ENCODE assay signal across 15 mouse cellular contexts in the genomic region with DNA sequence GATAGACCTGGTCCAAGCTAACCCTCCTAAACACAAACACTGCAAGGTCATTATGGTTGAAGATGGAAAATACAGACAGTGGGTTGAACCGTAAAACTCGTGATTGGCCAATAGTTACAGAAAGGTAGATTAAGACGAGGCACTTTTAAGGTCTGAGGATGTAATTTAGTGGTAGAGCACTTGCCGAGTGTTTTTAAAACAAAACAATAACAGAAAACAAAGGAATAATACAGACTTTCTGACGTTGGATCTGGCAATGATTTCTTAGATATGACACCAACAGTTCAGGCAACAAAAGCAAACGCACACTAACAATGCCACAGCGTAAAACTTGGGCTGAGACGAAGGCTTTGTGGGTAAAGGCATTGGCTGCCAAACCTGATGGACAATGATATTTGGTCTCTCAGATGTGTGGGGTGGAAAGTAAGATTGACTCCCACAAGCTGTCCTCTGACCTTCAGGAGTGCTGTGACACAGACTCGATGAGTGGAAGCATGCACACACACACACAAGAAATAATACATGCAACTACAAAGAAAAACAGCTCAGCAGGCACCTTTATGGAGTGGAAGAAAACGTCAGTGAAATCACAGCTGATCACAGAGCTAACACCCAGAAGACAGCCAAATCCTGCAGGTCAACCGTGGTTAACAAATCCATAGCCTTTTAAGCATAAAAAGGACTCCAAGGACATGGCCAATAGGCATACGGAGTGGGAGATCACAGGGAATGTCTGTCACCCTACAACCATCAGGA. TPM values are rescaled to one million over a fixed set of nuclear protein-coding genes. Genes with fewer than 3 reads are reported as not detected.
DNase-seq lines count a peak whose midpoint lies in the region; ATAC-seq and TF ChIP-seq lines count a peak whose summit lies in the region.
"Had no signal": no experiment of that assay in that cellular context is flagged by ENCODE, and none has a peak within 500 bp of the region (broad histone marks: within the 10 kb centered on the region; RNA-seq: fewer than 3 reads in every experiment).

No protein-coding gene starts in this region.

- 0 out of 2 replicates have a peak, but pooled peaks cover under 1% of the 10 kb centered on the region for H3K79me2 ChIP-seq in liver, adult 2 months (ENCODE audit: control insufficient read depth, insufficient read depth, low read length)
- H3K79me2 ChIP-seq in myocyte (ENCODE audit: control insufficient read depth, insufficient read depth): peaks cover 77% of the 10 kb centered on the region

- WGBS in liver, adult 2 months: 22% methylated on average over 12 of the region's 12 CpGs
- 77% methylated on average over 12 of the region's 12 CpGs for WGBS in forebrain, embryonic 16.5 days

- H3ac ChIP-seq in myocyte (ENCODE audit: control insufficient read depth, insufficient read length): no peak overlapping the region

- no peak for ATAC-seq in forebrain, embryonic 16.5 days
- ATAC-seq: CD4-positive, CD25-positive, alpha-beta regulatory T cell, adult 4 months; forebrain, embryonic 14.5 days; Patski had no signal

- peak; percentile 5 for DNase-seq in gastrocnemius, postnatal 25 days
- DNase-seq in gastrocnemius, adult 8-10 months (ENCODE audit: low spot score in 2 of 2): no peak
- DNase-seq in liver, adult 2 months (ENCODE audit: extremely low read depth, low read depth, low spot score): peak; percentile 76
- no peak for DNase-seq in liver
- DNase-seq in NIH3T3 (ENCODE audit: low read depth): peak; percentile 74
- DNase-seq in cerebellum, postnatal 14 days: no peak
- DNase-seq: cerebellum, adult 11 months; heart, postnatal 36 days had no signal

- H3K4me2 ChIP-seq in myocyte (ENCODE audit: low read depth): peak overlapping the region; percentile 87
- no peak overlapping the region for H3K4me2 ChIP-seq in forebrain, embryonic 16.5 days (ENCODE audit: low read length)
- H3K4me2 ChIP-seq: embryonic facial prominence, embryonic 15.5 days; limb, embryonic 13.5 days had no signal

- no peaks in the 10 kb centered on the region for H3K36me3 ChIP-seq in liver, adult 2 months (ENCODE audit: control insufficient read depth, insufficient read depth, low read length)
- peaks cover 13% of the 10 kb centered on the region for H3K36me3 ChIP-seq in myocyte (ENCODE audit: control insufficient read depth, insufficient read depth)
- H3K36me3 ChIP-seq in forebrain, embryonic 16.5 days (ENCODE audit: control insufficient read depth, insufficient read depth): no peaks in the 10 kb centered on the region
- H3K36me3 ChIP-seq: embryonic facial prominence, embryonic 15.5 days; limb, embryonic 13.5 days had no signal

- peak overlapping the region; percentile 60 for H3K9ac ChIP-seq in liver, adult 2 months (ENCODE audit: low read depth, low read length)
- H3K9ac ChIP-seq in forebrain, embryonic 16.5 days (replicated peaks; ENCODE audit: low read depth, low read length): no peak overlapping the region
- H3K9ac ChIP-seq: embryonic facial prominence, embryonic 15.5 days; limb, embryonic 13.5 days had no signal

- peaks cover 23% of the 10 kb centered on the region for H3K4me1 ChIP-seq in liver, adult 2 months (ENCODE audit: control insufficient read depth, insufficient read depth, low read length)
- peaks cover 9% of the 10 kb centered on the region for H3K4me1 ChIP-seq in forebrain, embryonic 16.5 days (replicated peaks; ENCODE audit: control insufficient read depth, insufficient read depth, low read length)

- TF ChIP-seq POLR2A in liver, adult 2 months (IDR thresholded peaks at IDR 0.05; ENCODE audit: extremely low read depth, insufficient read depth, low read length): 0 out of 2 replicates have a peak, but pooled peaks have one; percentile 35
- TF ChIP-seq POLR2A in myocyte (IDR thresholded peaks at IDR 0.05; ENCODE audit: insufficient read length, low read depth): peak; percentile 58

- H3K27me3 ChIP-seq in liver, adult 2 months (ENCODE audit: control insufficient read depth, insufficient read depth, low read length): no peaks in the 10 kb centered on the region
- no peaks in the 10 kb centered on the region for H3K27me3 ChIP-seq in myocyte (ENCODE audit: control insufficient read depth, insufficient read depth, insufficient read length)
- no peaks in the 10 kb centered on the region for H3K27me3 ChIP-seq in forebrain, embryonic 16.5 days (replicated peaks; ENCODE audit: control insufficient read depth, insufficient read depth, low read length)
- H3K27me3 ChIP-seq: embryonic facial prominence, embryonic 15.5 days; limb, embryonic 13.5 days; Patski had no signal

- peak overlapping the region; percentile 63 for H3K27ac ChIP-seq in liver, adult 2 months (replicated peaks; ENCODE audit: insufficient read depth, low read depth, low read length)
- no peak overlapping the region for H3K27ac ChIP-seq in forebrain, embryonic 16.5 days (ENCODE audit: low read length)
- H3K27ac ChIP-seq: embryonic facial prominence, embryonic 15.5 days; limb, embryonic 13.5 days had no signal

- no peak overlapping the region; the same call in 1 of the 2 replicates for H3K4me3 ChIP-seq in liver, adult 2 months (ENCODE audit: insufficient read depth, low read depth, low read length)
- H3K4me3 ChIP-seq in myocyte: peak overlapping the region; percentile 100
- H3K4me3 ChIP-seq in forebrain, embryonic 16.5 days (replicated peaks; ENCODE audit: low read length): no peak overlapping the region
- H3K4me3 ChIP-seq: embryonic facial prominence, embryonic 15.5 days; limb, embryonic 13.5 days had no signal

- TF ChIP-seq CTCF in liver, adult 2 months (IDR thresholded peaks at IDR 0.05; ENCODE audit: low read depth, low read length): no peak

- no peaks in the 10 kb centered on the region for H3K9me3 ChIP-seq in forebrain, embryonic 16.5 days (ENCODE audit: control insufficient read depth, low read length)
- H3K9me3 ChIP-seq: embryonic facial prominence, embryonic 15.5 days; limb, embryonic 13.5 days had no signal

TF ChIP-seq in myocyte, 11 proteins besides CTCF, POLR2A, EP300 and RAD21:
- TF ChIP-seq USF1 (IDR thresholded peaks at IDR 0.05; ENCODE audit: low read depth) (no peak), POLR2AphosphoS2 (IDR thresholded peaks at IDR 0.05; ENCODE audit: insufficient read length, low read depth) (peak; percentile 78)

RNA-seq across cellular contexts. Expression of gene Frmd8, which starts 36.8 kb away (rescaled TPM):
- 1 to 10 TPM; 3.7 to 6.4 TPM for total RNA-seq in gastrocnemius, postnatal 25 days (2021)
- 1 to 10 TPM; 2.7 to 4.5 (median 3.0) TPM for total RNA-seq in gastrocnemius, adult 8-10 months (2022)
- 5.2 and 5.9 TPM in 2 replicates for total RNA-seq in liver, adult 2 months (2014; rRNA removed)
- 10.3 and 14.2 TPM in 2 replicates for polyA plus RNA-seq in liver, adult 2 months (2012; rRNA removed)
- polyA plus RNA-seq in myocyte (2012; fragmentation: generic; extraction: Trizol): 22.3 TPM
- 20.9 and 21.5 TPM in 2 replicates for polyA plus RNA-seq in forebrain, embryonic 16.5 days (2015; fragmentation: Nextera tagmentation; extraction: Ambion mirVana)

RNA-seq across cellular contexts. Expression of gene Slc25a45, which starts 39.3 kb away (rescaled TPM):
- total RNA-seq in gastrocnemius, postnatal 25 days (2021): 1 to 10 TPM in 1 of 2 experiments, under 1 TPM in 1; 0.59 to 1.3 TPM
- total RNA-seq in gastrocnemius, adult 8-10 months (2022): 1 to 10 TPM in 3 of 4 experiments, under 1 TPM in 1; 0.80 to 1.3 (median 1.1) TPM
- 8.6 and 13.0 TPM in 2 replicates for total RNA-seq in liver, adult 2 months (2014; rRNA removed)
- polyA plus RNA-seq in liver, adult 2 months (2012; rRNA removed): 52.8 and 57.7 TPM in 2 replicates
- polyA plus RNA-seq in myocyte (2012; fragmentation: generic; extraction: Trizol): 5.2 TPM
- 1.5 and 2.0 TPM in 2 replicates for polyA plus RNA-seq in forebrain, embryonic 16.5 days (2015; fragmentation: Nextera tagmentation; extraction: Ambion mirVana)

RNA-seq across cellular contexts. Expression of gene Tigd3, which starts 55.6 kb away (rescaled TPM):
- under 1 TPM; 0.15 to 0.35 TPM for total RNA-seq in gastrocnemius, postnatal 25 days (2021)
- under 1 TPM; 0.12 to 0.34 (median 0.26) TPM for total RNA-seq in gastrocnemius, adult 8-10 months (2022)
- 0.18 and 0.27 TPM in 2 replicates for total RNA-seq in liver, adult 2 months (2014; rRNA removed)
- 0.16 and 0.24 TPM in 2 replicates for polyA plus RNA-seq in liver, adult 2 months (2012; rRNA removed)
- 0.31 TPM for polyA plus RNA-seq in myocyte (2012; fragmentation: generic; extraction: Trizol)
- 11.0 and 13.7 TPM in 2 replicates for polyA plus RNA-seq in forebrain, embryonic 16.5 days (2015; fragmentation: Nextera tagmentation; extraction: Ambion mirVana)

Comparison
In these comparisons a context has a peak if more than half of its experiments do, and no peak if none do; other contexts are left out.
1. DNase-seq: peak in gastrocnemius, postnatal 25 days (single experiment), liver, adult 2 months (single experiment) and NIH3T3 (single experiment); none in gastrocnemius, adult 8-10 months (0 of 2), liver (single experiment) and cerebellum, postnatal 14 days (0 of 2).